Mouse (Mus musculus): ENCODE measurements around the gene Rrp1b.

The Rrp1b gene

GRCm38 (mm10) chr17:32031684-32032083 lies 4.2 kb upstream of the Rrp1b start:
- peak; percentile 68 for DNase-seq (ENCODE audit: low read depth)

DNA sequence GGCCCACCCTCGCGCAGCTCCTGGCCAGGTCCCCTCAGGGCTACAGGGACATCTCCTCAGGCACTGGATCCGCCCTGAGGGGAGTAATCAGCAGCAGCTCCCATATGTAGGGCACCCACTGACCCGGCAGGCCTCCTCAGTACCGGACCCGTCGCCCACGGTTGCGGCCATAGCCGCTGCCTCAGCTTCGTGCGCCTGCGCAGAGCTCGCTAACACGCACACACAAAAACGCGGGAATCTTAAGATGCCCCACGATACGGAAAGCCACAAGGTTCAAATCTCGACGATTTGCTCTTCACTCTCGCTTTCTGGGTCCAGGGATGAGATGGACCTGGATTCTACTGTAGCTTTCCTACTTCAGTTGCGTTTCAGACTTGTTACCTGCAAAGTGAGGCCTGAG lies 1.6 kb upstream of the Rrp1b start:
- DNase-seq (ENCODE audit: low read depth) = no peak

DNA sequence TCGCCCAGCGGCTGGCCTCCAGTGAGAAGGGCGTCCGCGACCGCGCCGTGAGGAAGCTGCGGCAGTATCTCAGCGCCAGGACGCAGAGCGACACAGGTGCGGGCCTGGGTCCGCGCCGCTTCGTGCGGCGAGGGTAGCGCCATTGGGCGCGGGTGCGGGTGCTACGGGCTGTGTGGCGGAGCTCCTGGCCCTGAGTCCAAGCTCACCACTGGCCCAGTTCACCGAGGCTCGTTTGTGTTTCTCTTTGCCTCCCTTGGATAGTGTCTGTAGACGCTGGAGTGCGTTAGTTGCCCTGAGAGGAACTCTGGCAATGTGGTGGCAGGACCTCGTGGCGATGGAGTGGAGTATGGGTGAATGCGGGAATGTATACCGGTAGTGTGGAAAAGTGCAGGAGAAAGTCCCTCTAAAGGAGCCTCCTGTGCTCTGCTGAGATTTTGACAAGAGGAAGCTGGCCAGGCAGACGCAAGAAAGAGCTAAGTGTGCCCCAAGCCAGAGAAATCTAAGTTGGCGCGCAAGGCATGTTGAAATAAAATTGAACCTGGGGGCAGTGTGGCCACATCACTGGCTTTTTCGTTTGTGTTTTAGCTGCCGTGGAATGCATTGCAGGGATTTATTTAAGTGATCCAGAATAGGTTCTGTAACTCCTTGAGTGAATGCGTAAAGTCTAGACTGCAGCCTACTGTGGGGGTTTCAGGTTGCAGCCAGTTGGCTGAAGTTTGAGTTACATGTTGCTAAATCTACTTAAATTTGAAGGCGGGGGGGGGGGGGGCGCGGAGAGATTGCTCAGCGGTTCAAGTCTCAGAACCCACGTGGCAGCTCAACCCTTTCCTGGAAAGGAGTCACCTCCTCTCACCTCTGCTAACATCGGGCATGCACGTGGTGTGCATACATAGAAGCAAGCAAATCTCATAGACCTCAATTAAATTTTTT lies 874 bp downstream of the Rrp1b start:
- peak; percentile 76 for DNase-seq (ENCODE audit: low read depth)

DNA sequence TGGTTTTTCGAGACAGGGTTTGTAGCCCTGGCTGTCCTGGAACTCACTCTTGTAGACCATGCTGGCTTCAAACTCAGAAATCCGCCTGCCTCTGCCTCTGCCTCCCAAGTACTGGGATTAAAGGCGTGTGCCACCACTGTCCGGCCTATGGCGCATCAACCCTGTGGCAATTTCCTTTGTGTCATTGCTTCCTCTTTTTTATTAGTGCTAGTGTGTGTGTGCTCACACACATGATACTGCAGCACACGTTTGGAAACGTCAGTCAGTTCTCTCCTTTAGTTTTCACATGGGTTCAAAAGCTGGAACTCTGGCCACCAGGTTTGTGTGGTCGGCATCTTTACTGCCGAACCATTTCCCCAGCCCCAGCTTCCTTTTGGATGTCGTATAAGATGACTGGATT lies 4.4 kb downstream of the Rrp1b start:
- DNase-seq (ENCODE audit: low read depth) = no peak

DNA sequence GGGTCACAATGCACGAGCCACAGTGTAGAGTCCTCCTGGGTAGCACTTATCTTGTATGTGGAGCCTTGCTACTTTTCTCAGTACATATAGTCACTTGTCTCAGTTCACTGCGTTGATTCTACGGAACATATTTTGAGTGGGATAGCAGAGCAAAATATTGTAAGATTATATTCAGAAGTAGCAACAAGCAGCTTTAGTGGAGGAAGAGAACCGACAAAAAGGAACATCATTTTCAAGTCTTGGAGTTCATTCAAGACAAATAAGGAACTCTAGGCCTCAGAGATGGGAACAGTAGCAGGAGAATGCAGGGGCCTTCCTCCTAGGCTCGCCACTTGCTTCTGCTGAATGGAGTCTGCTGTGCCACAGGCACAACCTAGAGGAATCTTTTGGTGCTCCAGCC lies 10.6 kb downstream of the Rrp1b start:
- DNase-seq (ENCODE audit: low read depth) = no peak

DNA sequence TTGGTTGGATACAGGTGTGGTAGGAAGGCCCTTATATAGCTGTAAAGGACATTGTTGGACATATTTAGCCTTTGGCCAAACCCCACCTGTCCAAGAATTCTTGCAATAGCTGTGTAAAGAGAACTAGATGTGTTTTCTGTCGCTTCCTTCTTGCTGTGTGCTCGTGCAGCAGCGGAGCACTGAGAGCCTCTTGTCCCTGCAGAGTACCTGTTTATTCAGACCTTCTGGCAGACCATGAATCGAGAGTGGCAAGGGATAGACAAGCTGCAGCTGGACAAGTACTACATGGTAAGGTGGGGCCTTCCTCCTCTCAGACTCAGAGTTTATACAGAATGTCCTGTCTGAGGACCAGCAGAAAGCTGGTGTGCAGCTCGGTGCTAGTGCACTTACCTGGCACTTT lies 12.5 kb downstream of the Rrp1b start:
- DNase-seq (ENCODE audit: low read depth) = no peak

DNA sequence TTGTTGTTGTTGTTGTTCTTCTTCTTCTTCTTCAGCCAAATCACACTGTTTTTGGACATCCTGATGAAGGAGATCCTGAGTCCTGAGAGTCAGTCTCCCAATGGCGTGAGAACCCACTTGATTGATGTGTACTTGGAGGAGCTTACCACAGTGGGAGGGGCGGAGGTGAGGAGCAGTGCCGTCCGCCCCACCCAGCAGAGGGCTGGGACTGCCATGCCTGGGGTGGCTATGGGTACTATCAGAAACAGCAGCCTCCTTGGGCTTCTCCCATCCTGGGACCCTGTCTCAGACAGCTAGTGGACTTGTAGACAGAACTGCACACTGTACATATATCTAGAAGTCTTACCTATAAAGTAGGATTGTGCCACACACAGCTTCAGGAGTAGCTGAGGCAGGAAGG lies 14.0 kb downstream of the Rrp1b start:
- no peak for DNase-seq (ENCODE audit: low read depth)

- no peak for DNase-seq (ENCODE audit: low read depth)
These were observed 14.7 kb downstream of the Rrp1b start for GRCm38 (mm10) chr17:32050609-32051008.

- no peak for DNase-seq (ENCODE audit: low read depth)
These were observed 16.6 kb downstream of the Rrp1b start for GRCm38 (mm10) chr17:32052237-32053080.

DNA sequence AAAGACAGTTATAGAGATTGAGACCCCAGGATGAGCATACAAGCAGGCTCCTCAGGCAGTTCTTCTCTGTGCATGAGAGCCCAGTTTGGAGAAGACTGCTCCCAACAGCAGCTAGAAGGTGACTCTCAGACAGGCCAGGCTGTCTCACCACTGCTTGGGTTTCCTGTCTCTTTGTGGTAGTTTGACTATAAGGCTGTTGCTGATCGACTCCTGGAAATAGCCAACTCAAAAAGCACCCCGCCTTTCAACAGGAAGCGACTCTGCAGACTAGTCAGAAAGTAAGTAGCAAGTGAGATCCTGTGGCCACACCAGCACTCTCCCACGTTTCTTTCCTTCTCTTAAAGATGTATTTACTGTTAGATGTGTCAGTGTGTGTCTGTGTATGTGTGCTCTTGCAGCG lies 17.8 kb downstream of the Rrp1b start:
- no peak for DNase-seq (ENCODE audit: low read depth)

- no peak for DNase-seq (ENCODE audit: low read depth)
These were observed 21.9 kb downstream of the Rrp1b start for GRCm38 (mm10) chr17:32057843-32058242.

GRCm38 (mm10) chr17:32059084-32059483 lies 23.2 kb downstream of the Rrp1b start:
- DNase-seq (ENCODE audit: low read depth) = no peak

- DNase-seq (ENCODE audit: low read depth) = no peak
These were observed 25.3 kb downstream of the Rrp1b start for GRCm38 (mm10) chr17:32061219-32061618.

- no peak for DNase-seq (ENCODE audit: low read depth)
These were observed 27.8 kb downstream of the Rrp1b start for GRCm38 (mm10) chr17:32063654-32064053.

DNA sequence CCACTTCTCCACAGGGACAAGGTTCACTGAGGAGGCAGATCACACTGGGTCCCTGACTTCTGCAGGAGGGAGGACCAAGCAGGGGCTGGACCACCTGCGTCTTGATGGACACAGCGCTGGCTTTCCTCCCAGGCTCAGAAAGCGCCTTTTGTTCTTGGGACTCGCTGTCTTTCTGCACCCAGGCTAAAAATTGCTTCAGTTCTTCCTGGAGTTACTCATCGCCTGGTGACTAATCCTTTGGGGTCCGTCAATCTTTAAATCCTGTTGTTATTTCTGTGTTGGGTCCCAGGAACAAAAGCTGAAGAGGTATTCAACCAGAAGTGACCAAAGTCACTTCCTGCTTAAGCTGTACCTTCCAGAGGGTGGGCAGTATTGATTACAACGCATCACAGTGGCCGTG lies 28.9 kb downstream of the Rrp1b start:
- peak; percentile 78 for DNase-seq (ENCODE audit: low read depth)

- DNase-seq (ENCODE audit: low read depth) = no peak
These were observed 31.6 kb downstream of the Rrp1b start for GRCm38 (mm10) chr17:32067541-32067940.

DNA sequence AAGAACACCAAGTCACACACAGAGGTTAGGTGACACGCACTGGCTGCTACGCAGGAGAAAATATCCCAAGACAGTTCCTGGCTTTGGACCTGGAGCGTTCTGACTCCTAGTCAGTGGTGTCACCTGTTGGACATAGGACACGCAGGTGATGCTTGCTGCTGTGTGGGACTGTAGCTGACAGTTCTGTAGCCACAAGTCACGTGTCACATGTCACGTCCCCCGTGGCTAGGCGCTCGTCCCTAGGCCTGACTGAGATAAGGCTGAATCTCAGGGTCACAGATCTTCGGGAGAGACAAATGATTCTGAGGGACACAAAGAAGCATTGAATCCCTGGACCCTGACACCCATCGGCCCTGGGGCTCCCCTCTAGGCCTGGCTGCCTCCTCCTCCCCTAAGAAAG lies 32.5 kb downstream of the Rrp1b start:
- no peak for DNase-seq (ENCODE audit: low read depth)

DNA sequence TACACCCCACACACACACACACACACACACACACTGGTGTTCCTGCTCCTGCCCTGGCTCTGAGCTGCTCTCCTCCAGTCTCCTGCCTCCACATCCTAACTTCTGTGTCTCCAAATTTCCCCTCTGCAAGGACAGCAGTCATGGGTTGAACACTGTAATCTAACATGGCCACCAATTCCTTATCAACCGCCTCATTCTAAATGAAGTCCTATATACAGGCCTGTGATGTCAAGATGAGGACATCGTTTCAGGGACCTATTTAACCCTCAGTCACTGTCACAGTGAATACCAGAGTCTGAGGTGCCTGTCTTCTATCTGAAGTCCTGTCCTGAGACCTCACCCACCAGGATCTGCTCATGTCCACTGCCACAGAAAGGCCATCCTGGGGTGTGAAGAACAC lies 32.9 kb downstream of the Rrp1b start:
- no peak for DNase-seq (ENCODE audit: low read depth)

- DNase-seq (ENCODE audit: low read depth) = peak; percentile 83
These were observed 37.5 kb downstream of the Rrp1b start for GRCm38 (mm10) chr17:32073359-32073758.

GRCm38 (mm10) chr17:32074658-32075057 lies 38.8 kb downstream of the Rrp1b start:
- peak; percentile 54 for DNase-seq (ENCODE audit: low read depth)

DNA sequence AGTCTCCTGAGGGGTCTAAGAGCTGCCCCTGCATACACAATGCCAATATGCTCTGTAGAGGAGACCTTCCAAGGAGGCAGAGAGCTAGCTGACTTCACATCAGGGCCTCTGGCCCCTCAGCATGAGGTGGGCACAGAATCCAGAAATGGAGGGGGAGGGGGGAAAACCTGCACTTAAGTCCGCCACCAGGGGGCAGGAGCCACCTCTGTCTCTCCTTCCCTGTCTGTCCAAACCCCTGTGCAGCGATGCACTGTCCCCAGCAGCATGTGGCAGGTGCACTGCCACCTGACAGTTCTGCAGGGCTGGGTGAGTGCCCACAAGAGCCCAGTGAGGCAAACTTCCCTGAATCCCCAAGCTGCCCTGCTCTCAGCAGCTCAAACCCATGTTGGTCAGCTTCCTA lies 39.3 kb downstream of the Rrp1b start:
- peak; percentile 80 for DNase-seq (ENCODE audit: low read depth)

GRCm38 (mm10) chr17:32083351-32083750 lies 47.5 kb downstream of the Rrp1b start:
- no peak for DNase-seq (ENCODE audit: low read depth)

- no peak for DNase-seq (ENCODE audit: low read depth)
These were observed 51.2 kb downstream of the Rrp1b start for GRCm38 (mm10) chr17:32087069-32087468.
